Mouse (Mus musculus): Measurements from ENCODE around the gene Acnat2. TPM values are rescaled to one million over a fixed set of nuclear protein-coding genes. Genes with fewer than 3 reads are reported as not detected.
"Not testable (repeated sequence)": the region's sequence is repeated elsewhere in the genome, so short reads cannot be mapped to it uniquely, and the experiment has no call there.

The Acnat2 gene
- not detected in 2 replicates for total RNA-seq (2014; rRNA removed)
- polyA plus RNA-seq (2015; fragmentation: Nextera tagmentation; extraction: Ambion mirVana) = not detected in 2 replicates

DNA sequence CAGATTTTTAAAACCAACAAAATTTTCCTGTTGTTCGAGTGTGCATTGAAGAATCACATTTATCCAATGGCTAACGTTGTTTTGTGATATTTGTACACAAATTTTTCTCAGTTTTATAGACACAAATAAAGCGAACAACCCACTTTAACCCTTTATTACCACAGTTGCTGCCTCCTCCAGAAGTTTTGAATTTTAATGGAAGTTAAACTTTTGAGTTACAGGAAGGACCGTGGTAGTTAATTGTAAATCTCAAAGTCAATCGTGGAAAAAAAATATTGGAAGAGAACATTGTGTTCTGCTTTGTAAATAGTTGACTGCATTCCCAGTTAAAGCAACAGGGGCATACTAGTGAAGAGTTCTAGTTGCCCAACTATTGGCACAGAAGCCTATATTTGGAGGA lies at the start of gene Acnat2:
Gene Acnat2, minus strand, starts transcription at position 195 of the 400 bp plus-strand sequence.
- H3K4me2 ChIP-seq (ENCODE audit: low read depth, low read length); DNase-seq (ENCODE audit: low spot score); H3K9me3 ChIP-seq (ENCODE audit: low read length); ATAC-seq; H3K27me3 ChIP-seq (ENCODE audit: insufficient read depth, low read length); H3K9ac ChIP-seq (replicated peaks; ENCODE audit: low read length); H3K27ac ChIP-seq; H3K36me3 ChIP-seq (ENCODE audit: insufficient read depth, low read length); H3K4me1 ChIP-seq (ENCODE audit: insufficient read depth, low read length); H3K4me3 ChIP-seq (ENCODE audit: low read length): not testable (repeated sequence)
- 89% methylated on average over 5 of the region's 5 CpGs for WGBS

DNA sequence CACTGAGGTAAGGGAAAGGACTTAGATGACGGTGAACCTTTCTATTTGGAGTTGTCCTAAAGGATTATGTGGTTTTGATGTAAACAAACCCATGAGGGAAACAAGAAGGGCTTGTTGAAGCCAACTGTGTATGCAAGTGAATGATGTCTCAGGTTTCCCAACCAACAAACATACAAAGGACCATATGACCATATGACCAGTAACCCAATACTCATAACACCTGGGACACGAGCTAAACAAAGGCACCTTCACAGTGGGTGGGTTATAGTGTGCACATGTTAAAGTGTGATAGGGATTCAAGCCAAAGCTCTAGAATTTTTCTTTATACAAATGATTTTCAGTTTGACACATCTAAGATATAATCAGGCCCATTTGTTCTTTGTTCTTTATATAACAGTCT lies 48.2 kb upstream of the Acnat2 start:
- no peak for ATAC-seq
- 74% methylated on average over 2 of the region's 2 CpGs for WGBS
- Histone ChIP-seq H3K27ac (no peak overlapping the region), H3K4me1 (ENCODE audit: insufficient read depth, low read length) (no peaks in the 10 kb centered on the region), H3K9ac (replicated peaks; ENCODE audit: low read length) (no peak overlapping the region), H3K36me3 (ENCODE audit: insufficient read depth, low read length) (no peaks in the 10 kb centered on the region), H3K27me3 (ENCODE audit: insufficient read depth, low read length) (no peaks in the 10 kb centered on the region), H3K4me2 (ENCODE audit: low read depth, low read length) (no peak overlapping the region), H3K9me3 (ENCODE audit: low read length) (no peaks in the 10 kb centered on the region), H3K4me3 (ENCODE audit: low read length) (no peak overlapping the region)
- TF ChIP-seq CTCF (IDR thresholded peaks at IDR 0.05; ENCODE audit: low read depth) = no peak
- no peak for DNase-seq (ENCODE audit: low spot score)

DNA sequence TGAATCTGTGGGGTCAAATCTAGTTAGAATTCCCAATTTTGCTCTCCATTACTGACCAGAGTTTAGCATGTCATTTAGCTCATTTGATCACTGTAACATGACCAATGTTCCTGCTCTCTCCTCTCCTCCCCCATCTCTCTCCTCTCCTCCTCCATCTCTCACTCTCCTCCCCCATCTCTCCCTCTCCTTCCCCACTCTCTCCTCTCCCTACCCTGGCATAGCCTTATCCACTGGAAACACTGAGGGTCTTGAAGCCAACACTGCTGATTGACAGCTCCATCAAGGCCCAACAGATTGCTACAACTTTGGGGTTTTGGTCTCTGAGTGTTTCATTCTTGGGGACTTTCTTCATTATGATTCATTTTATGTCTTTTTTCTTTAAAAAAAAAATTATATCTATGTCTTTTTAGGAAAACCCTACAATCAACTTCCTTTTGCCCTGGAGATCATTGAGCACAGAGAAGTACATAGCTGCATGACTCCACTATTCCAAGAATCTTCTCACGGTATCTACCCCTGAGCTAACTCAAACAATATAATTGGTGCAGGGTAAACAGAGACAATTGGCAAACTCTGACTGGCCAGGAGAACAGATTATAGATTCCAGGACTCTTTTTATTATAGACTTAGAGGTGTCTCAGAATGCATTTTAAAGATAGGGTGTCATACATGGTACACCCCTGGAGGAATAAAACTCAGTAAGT lies 44.0 kb upstream of the Acnat2 start:
- Histone ChIP-seq H3K36me3 (ENCODE audit: insufficient read depth, low read length) (no peaks in the 10 kb centered on the region), H3K27me3 (ENCODE audit: insufficient read depth, low read length) (no peaks in the 10 kb centered on the region), H3K4me1 (ENCODE audit: insufficient read depth, low read length) (no peaks in the 10 kb centered on the region), H3K9ac (replicated peaks; ENCODE audit: low read length) (no peak overlapping the region), H3K4me3 (ENCODE audit: low read length) (no peak overlapping the region), H3K9me3 (ENCODE audit: low read length) (no peaks in the 10 kb centered on the region), H3K4me2 (ENCODE audit: low read depth, low read length) (no peak overlapping the region), H3K27ac (no peak overlapping the region)
- WGBS = 88% methylated on average over 1 of the region's 1 CpGs
- TF ChIP-seq CTCF (IDR thresholded peaks at IDR 0.05; ENCODE audit: low read depth) = no peak
- ATAC-seq = no peak
- no peak for DNase-seq (ENCODE audit: low spot score)

DNA sequence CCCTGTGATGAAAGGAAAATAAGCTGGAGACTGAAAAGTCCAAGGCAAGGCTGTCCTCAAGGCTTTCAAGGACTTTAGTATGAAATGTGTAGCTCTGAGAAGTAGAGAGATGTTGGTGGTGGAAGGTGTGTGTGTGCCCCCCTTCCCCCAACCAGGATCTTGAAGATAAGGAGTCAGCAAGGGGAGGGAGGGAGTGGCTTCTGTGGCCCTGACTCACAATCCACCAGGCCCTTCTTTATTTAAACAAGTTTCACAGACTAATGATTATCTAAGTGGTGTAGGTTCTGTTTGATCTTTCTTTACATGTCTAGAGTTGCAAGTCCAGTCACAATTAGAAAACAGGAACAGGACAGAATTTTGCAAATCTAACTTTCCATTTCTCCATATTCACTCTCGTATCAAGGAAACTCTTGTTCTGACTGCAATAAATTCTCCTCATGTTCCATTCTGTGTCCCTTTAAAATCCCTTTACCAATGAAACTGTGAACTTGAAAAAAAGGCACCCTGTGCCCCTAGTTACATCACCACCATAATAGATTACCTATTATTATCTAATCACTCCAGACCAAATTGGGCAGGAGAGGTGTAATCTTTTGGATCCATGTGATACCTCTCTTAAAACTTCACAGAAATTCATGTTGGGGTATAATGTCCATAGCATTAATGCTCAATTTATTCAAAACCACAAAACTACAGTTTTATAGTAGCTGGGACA lies 43.3 kb upstream of the Acnat2 start:
- not testable (repeated sequence) for H3K36me3 ChIP-seq (ENCODE audit: insufficient read depth, low read length); H3K4me1 ChIP-seq (ENCODE audit: insufficient read depth, low read length)

DNA sequence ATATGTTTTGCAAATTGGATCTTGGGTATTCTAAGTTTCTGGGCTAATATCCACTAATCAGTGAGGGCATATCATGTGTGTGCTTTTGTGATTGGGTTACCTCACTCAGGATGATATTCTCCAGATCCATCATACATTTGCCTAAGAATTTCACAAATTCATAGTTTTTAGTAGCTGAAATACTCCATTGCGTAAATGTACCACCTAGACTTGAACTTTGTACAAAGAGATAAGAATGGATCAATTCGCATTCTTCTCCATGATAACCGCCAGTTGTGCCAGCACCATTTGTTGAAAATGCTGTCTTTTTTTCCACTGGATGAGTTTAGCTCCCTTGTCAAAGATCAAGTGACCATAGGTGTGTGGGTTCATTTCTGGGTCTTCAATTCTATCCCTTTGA lies 29.0 kb upstream of the Acnat2 start:
- H3K9ac ChIP-seq (replicated peaks; ENCODE audit: low read length); H3K27ac ChIP-seq; H3K4me2 ChIP-seq (ENCODE audit: low read depth, low read length); DNase-seq (ENCODE audit: low spot score); H3K4me3 ChIP-seq (ENCODE audit: low read length); H3K4me1 ChIP-seq (ENCODE audit: insufficient read depth, low read length); H3K27me3 ChIP-seq (ENCODE audit: insufficient read depth, low read length); H3K36me3 ChIP-seq (ENCODE audit: insufficient read depth, low read length); H3K9me3 ChIP-seq (ENCODE audit: low read length); ATAC-seq: not testable (repeated sequence)
- 96% methylated on average over 3 of the region's 3 CpGs for WGBS

More for the DNA sequence above, 43.3 kb upstream of the Acnat2 start:
- ATAC-seq; H3K4me3 ChIP-seq (ENCODE audit: low read length); H3K9ac ChIP-seq (replicated peaks; ENCODE audit: low read length); DNase-seq (ENCODE audit: low spot score); H3K4me2 ChIP-seq (ENCODE audit: low read depth, low read length); H3K27ac ChIP-seq; H3K27me3 ChIP-seq (ENCODE audit: insufficient read depth, low read length); H3K9me3 ChIP-seq (ENCODE audit: low read length): not testable (repeated sequence)
- WGBS = no CpG with 5 or more reads among the region's 1 CpGs

DNA sequence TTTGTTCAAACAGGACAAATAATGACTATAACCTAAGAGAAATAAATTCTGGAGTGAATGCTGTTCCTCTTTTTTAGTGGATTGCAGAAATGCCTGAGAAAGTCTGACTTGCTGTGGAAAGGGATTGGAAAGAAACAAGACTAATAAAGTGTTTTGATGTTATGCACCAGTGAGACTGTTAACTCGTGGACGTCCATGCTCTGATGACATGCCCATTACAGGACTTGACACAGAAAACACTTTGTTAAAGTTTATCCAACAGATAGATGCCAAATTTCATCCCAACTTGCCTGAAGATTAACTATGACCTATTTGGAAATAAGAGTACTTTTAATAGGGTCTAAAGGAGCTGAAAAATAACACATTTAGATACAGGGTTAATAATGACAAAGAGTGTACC lies 2.2 kb upstream of the Acnat2 start:
- 75% methylated on average over 2 of the region's 2 CpGs for WGBS

DNA sequence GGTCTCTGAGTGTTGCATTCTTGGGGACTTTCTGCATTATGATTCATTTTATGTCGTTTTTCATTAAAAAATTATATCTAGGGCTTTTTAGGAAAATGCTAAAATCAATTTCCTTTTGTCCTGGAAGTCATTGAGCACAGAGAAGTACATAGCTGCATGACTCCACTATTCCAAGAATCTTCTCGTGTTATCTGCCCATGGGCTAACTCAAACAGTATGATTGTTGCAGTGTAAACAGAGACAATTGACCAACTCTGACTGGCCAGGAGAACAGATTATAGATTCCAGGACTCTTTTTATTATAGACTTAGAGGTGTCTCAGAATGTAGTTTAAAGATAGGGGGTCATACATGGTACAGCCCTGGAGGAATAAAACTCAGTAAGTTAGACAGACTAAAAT lies 21.1 kb downstream of the Acnat2 start:
- Histone ChIP-seq H3K27me3 (ENCODE audit: insufficient read depth, low read length) (no peaks in the 10 kb centered on the region), H3K27ac (no peak overlapping the region), H3K4me1 (ENCODE audit: insufficient read depth, low read length) (no peaks in the 10 kb centered on the region), H3K4me3 (ENCODE audit: low read length) (no peak overlapping the region), H3K36me3 (ENCODE audit: insufficient read depth, low read length) (no peaks in the 10 kb centered on the region), H3K9me3 (ENCODE audit: low read length) (no peaks in the 10 kb centered on the region), H3K9ac (replicated peaks; ENCODE audit: low read length) (no peak overlapping the region), H3K4me2 (ENCODE audit: low read depth, low read length) (no peak overlapping the region)
- 54% methylated on average over 2 of the region's 2 CpGs for WGBS
- DNase-seq (ENCODE audit: low spot score) (no peak), ATAC-seq (no peak)
- TF ChIP-seq CTCF (IDR thresholded peaks at IDR 0.05; ENCODE audit: low read depth) = no peak

More for the DNA sequence above, 2.2 kb upstream of the Acnat2 start:
- not testable (repeated sequence) for H3K9me3 ChIP-seq (ENCODE audit: low read length); H3K36me3 ChIP-seq (ENCODE audit: insufficient read depth, low read length); H3K4me1 ChIP-seq (ENCODE audit: insufficient read depth, low read length); H3K4me3 ChIP-seq (ENCODE audit: low read length); DNase-seq (ENCODE audit: low spot score); H3K4me2 ChIP-seq (ENCODE audit: low read depth, low read length); ATAC-seq; H3K9ac ChIP-seq (replicated peaks; ENCODE audit: low read length); H3K27me3 ChIP-seq (ENCODE audit: insufficient read depth, low read length); H3K27ac ChIP-seq

DNA sequence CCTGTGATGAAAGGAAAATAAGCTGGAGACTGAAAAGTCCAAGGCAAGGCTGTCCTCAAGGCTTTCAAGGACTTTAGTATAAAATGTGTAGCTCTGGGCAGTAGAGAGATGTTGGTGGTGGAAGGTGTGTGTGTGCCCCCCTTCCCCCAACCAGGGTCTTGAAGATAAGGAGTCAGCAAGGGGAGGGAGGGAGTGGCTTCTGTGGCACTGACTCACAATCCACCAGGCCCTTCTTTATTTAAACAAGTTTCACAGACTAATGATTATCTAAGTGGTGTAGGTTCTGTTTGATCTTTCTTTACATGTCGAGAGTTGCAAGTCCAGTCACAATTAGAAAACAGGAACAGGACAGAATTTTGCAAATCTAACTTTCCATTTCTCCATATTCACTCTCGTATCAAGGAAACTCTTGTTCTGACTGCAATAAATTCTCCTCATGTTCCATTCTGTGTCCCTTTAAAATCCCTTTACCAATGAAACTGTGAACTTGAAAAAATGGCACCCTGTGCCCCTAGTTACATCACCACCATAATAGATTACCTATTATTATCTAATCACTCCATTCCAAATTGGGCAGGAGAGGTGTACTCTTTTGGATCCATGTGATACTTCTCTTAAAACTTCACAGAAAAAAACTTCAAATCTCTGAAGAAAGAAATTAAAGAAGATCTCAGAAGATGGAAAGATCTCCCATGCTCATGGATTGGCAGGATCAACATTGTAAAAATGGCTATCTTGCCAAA lies 24.2 kb downstream of the Acnat2 start:
- not testable (repeated sequence) for DNase-seq (ENCODE audit: low spot score); H3K9ac ChIP-seq (replicated peaks; ENCODE audit: low read length); H3K4me3 ChIP-seq (ENCODE audit: low read length); H3K36me3 ChIP-seq (ENCODE audit: insufficient read depth, low read length); H3K27ac ChIP-seq; H3K4me2 ChIP-seq (ENCODE audit: low read depth, low read length); H3K9me3 ChIP-seq (ENCODE audit: low read length); ATAC-seq; H3K4me1 ChIP-seq (ENCODE audit: insufficient read depth, low read length); H3K27me3 ChIP-seq (ENCODE audit: insufficient read depth, low read length)
- WGBS = 81% methylated on average over 2 of the region's 2 CpGs

DNA sequence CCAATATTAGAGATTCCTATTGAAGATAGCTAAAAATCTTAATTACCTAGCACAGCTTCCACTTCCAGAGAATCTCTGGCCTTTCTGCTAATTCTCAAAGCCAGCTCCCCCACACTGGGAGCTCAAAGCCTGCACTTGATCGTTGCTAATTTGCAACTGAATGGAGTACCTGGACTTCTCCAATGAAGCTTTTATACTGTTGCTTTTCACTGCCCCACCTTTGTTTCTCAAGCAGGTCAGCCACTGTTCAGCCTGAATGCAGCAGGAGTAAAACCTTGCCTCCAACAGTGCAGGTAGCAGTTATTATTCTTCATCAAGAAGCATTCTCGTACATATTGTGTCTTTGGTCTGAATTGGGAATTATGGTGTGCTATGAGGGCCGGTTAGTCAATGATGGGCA lies 39.9 kb downstream of the Acnat2 start:
- not testable (repeated sequence) for DNase-seq (ENCODE audit: low spot score); H3K27ac ChIP-seq; H3K9me3 ChIP-seq (ENCODE audit: low read length); H3K9ac ChIP-seq (replicated peaks; ENCODE audit: low read length); H3K4me2 ChIP-seq (ENCODE audit: low read depth, low read length); H3K4me1 ChIP-seq (ENCODE audit: insufficient read depth, low read length); H3K4me3 ChIP-seq (ENCODE audit: low read length); H3K27me3 ChIP-seq (ENCODE audit: insufficient read depth, low read length); ATAC-seq; H3K36me3 ChIP-seq (ENCODE audit: insufficient read depth, low read length)
- WGBS = 84% methylated on average over 3 of the region's 3 CpGs

Data from hindbrain, postnatal 0 days (tissue).